Mouse (Mus musculus) lung, postnatal 0 days (tissue): ENCODE results near the gene Fam120c.

Source experiments
- CTCF ChIP-seq: IDR thresholded peaks from 2 replicates; pipeline ENCODE4 v1.5.1; 2016; ENCODE audit warnings: antibody characterized with exemption, mild to moderate bottlenecking
- EP300 ChIP-seq: IDR thresholded peaks from 2 replicates; pipeline ENCODE4 v1.6.1; 2016; ENCODE audit warnings: antibody characterized with exemption, mild to moderate bottlenecking, control low read depth

DNA sequence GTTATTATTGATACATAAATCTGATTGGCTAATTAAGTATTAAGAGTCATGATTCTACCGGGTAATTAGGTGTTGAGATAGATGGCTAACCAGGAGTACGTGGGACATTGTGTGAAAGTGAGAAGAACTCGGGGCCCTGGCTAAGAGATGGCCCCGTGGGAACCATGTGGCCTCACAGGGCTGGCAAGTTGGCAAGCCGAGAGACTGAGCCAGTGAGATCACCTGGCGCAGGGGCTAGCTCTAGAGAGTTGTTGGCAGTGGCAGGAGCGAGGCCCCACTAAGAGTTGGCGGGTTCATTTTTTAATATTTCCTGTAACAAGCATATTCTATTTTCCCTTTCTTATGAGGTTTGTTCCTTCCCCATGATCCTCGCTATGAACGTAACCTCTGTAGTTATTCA lies 74.8 kb downstream of the Fam120c start:
- TF ChIP-seq CTCF (no peak), EP300 (no peak)
